Mouse (Mus musculus) midbrain, postnatal 0 days (tissue): ENCODE measurements around the gene Ccdc8. TPM values are rescaled to one million over a fixed set of nuclear protein-coding genes. Genes with fewer than 3 reads are reported as not detected.

Source experiments
- ATAC-seq: fragments of 200-750 bp; cut with Nextera tagmentation; 2 replicates; pipeline ENCODE4 v1.8.0; 2017; ENCODE audit warnings: moderate number of reproducible peaks, mild to moderate bottlenecking, moderate TSS enrichment, moderate library complexity; ENCODE audit not compliant: low FRiP score
- DNase-seq: peaks from one replicate; pipeline ENCODE4 v3.0.0-alpha.2; 2015; ENCODE audit warnings: low spot score
- H3K27ac ChIP-seq: fragments of 300-500 bp; sonication (generic); 2 replicates; pipeline ENCODE4 v1.5.1; 2014; ENCODE audit warnings: low read depth, mild to moderate bottlenecking, low read length, mixed read lengths
- H3K27me3 ChIP-seq: fragments of 300-500 bp; sonication (generic); 2 replicates; pipeline ENCODE4 v1.6.1; 2014; ENCODE audit warnings: low read length, control low read depth, mixed read lengths; ENCODE audit not compliant: insufficient read depth
- H3K36me3 ChIP-seq: fragments of 300-500 bp; sonication (generic); 2 replicates; pipeline ENCODE4 v1.6.1; 2014; ENCODE audit warnings: low read length, control low read depth, mixed read lengths; ENCODE audit not compliant: insufficient read depth
- H3K4me1 ChIP-seq: fragments of 300-500 bp; sonication (generic); 2 replicates; pipeline ENCODE4 v1.6.1; 2014; ENCODE audit warnings: mild to moderate bottlenecking, control low read depth, antibody characterized with exemption, low read length, mixed read lengths; ENCODE audit not compliant: insufficient read depth
- H3K4me2 ChIP-seq: fragments of 300-500 bp; sonication (generic); 2 replicates; pipeline ENCODE4 v1.6.1; 2014; ENCODE audit warnings: low read depth, mild to moderate bottlenecking, low read length, mixed read lengths; ENCODE audit not compliant: poor library complexity, severe bottlenecking
- H3K4me3 ChIP-seq: fragments of 300-500 bp; sonication (generic); 2 replicates; pipeline ENCODE4 v1.5.1; 2014; ENCODE audit warnings: low read depth, mild to moderate bottlenecking, low read length, moderate library complexity
- H3K9ac ChIP-seq: fragments of 300-500 bp; sonication (generic); replicated peaks from 2 replicates; pipeline ENCODE4 v1.6.1; 2014; ENCODE audit warnings: mild to moderate bottlenecking, low read length, moderate library complexity, mixed read lengths; ENCODE audit not compliant: poor library complexity, severe bottlenecking
- H3K9me3 ChIP-seq: fragments of 300-500 bp; sonication (generic); 2 replicates; pipeline ENCODE4 v1.6.1; 2016; ENCODE audit warnings: low read length, control low read depth
- CTCF ChIP-seq: IDR thresholded peaks from 2 replicates; pipeline ENCODE4 v1.5.1; 2016; ENCODE audit warnings: antibody characterized with exemption, mild to moderate bottlenecking
- WGBS: fragments of 180-500 bp; shearing (Covaris S2); extraction: QIAGEN DNeasy Blood & Tissue Kit; methylation state at CpG from one replicate; pipeline ENCODE4 v1.1.7; 2014; 5-methylcytosine and 5-hydroxymethylcytosine counted together
- polyA plus RNA-seq: library from polyadenylated mRNA; unstranded; fragments of >200 nt; fragmentation: Nextera tagmentation; extraction: Ambion mirVana; gene quantifications from 2 replicates; pipeline ENCODE4 v1.2.1, GENCODE M21; 2015
- total RNA-seq: library from RNA; depleted of rRNA; stranded (reverse); fragments of >200 nt; gene quantifications from 2 replicates; pipeline ENCODE4 v1.2.3, GENCODE M21; 2014

The Ccdc8 gene
- total and polyA plus RNA-seq, 2 experiments from 2014 or later, result 2.0 to 5.5 TPM

DNA sequence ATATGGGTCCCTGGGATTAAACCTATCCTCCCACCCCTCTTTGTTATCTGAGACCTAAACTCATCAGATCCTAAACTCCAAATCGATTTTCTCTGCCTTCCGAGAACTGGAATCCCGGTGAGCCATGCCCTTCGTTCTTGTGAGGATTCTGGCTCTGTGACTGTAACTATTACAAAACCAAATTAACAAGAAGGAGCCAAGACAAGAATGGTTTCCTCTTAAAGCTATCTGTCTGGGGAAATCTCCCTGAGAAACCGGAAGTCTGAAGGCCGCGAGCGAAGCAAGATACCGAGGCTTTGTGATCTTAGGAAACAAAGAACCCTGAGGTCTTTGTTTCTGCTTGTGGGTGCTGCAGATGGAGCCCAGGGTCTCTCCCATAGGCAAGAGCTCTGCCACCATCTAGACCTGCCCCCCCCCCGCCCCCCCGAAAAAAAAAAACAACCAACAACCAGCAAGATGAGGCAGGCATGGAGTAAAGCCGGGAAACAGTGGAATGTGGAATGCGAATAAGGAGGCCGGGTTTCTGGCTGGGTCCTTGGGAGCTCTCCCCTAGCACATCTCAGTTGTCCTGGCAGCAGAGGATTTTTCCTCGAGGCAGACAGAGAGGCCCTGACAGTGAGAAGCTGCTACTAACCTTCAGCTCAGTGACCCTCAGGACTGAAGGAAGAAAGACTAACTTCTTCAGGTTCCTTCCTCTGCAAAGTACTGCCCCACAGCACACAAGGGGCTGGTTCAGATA lies 2.3 kb upstream of the Ccdc8 start:
- 21% methylated on average over 15 of the region's 15 CpGs for WGBS
- no peak overlapping the region for H3K4me3 ChIP-seq
- DNase-seq, result no peak
- H3K9me3 ChIP-seq, result no peaks in the 10 kb centered on the region
- H3K27me3 ChIP-seq, result no peaks in the 10 kb centered on the region
- no peak overlapping the region for H3K4me2 ChIP-seq
- TF ChIP-seq CTCF, result no peak
- H3K36me3 ChIP-seq, result no peaks in the 10 kb centered on the region
- peaks cover 19% of the 10 kb centered on the region for H3K4me1 ChIP-seq
- 0 out of 2 replicates have a peak overlapping the region, but pooled peaks have one; percentile 24 for H3K9ac ChIP-seq
- no peak for ATAC-seq
- peak overlapping the region; percentile 39 for H3K27ac ChIP-seq

DNA sequence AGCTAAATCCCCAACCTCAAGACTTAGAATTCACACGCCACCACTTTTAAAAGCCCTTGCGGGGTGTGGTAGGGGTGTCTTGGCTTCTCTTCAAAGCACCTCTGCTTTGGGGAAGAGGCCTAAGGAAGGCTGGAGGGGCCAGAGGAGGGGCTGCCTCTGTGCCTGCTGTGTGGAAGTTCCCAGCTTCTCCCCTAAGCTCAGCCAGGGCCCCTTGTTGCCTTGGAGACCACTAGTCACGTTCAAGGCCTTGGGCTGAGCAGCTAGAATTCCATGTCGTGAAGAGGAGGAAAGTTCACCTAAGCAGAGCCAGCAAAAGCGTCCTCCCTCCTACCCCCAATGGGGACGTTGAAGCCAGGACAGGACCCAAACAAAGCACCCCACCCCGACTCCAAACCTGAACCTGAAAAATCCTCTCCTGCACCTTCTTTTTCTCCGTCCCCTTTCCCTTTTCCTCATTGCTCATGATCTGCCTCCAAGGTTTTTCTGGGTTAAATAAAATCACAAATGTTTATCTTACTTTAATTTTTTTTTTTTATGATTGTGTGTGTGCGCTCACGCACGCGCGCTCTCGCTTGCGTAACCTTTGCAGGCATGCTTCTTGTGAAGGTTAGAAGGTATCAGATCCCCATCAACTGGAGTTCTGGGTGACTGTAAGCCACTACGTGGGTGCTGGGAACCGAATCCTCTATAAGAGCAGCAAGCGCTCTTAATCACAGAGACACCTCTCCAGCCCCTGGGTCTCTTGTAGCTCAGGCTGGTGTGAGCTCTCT lies 642 bp upstream of the Ccdc8 start:
- peak; percentile 69 for DNase-seq

DNA sequence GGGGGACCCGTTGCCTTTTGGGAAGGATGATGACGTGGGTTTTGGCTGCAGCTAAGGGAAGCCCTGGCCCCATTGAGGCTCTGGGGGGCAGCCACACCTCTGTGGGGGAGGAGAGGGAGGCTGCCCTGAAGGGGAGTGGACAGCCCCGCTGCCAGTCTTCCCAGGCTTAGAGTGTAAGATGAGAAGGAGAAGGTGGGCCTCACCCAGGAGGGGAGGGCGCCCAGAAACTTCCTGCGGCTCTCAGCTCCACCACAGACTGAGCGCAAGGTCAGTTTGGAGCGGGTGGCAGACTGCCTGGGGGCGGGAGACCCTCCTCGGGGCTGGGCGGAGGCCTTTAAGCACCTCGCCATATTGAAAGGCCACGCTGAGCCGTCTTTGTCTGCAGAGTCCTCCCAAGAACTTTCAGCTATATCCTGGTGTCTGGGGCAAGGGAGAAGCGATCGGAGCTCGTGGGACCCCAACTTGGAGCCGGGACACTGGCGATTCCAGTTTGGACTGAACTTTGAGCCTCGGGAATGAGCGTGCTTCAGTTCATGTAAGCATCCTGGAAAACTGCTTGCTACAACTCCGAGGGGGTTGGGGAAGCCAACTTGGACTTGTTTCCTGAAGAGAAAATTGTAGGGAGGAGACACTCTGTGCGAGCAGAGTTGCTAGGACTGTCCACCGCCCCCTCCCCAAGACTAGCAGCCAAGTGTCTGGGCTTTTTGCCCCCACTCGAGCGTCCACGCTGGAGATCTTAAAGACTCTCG lies 1.3 kb downstream of the Ccdc8 start:
- Histone ChIP-seq H3K4me2 (peak overlapping the region; percentile 44), H3K9ac (peak overlapping the region; percentile 50), H3K4me3 (peak overlapping the region; percentile 30), H3K4me1 (peaks cover 16% of the 10 kb centered on the region), H3K27ac (peak overlapping the region; percentile 32; the same call in 1 of the 2 replicates), H3K36me3 (no peaks in the 10 kb centered on the region), H3K27me3 (no peaks in the 10 kb centered on the region), H3K9me3 (no peaks in the 10 kb centered on the region)
- 13% methylated on average over 26 of the region's 27 CpGs for WGBS
- TF ChIP-seq CTCF, result no peak
- ATAC-seq (peak; percentile 60), DNase-seq (peak; percentile 75)

More for the DNA sequence above, 642 bp upstream of the Ccdc8 start:
- ATAC-seq, result 0 out of 2 replicates have a peak, but pooled peaks have one; percentile 44
- no peaks in the 10 kb centered on the region for H3K36me3 ChIP-seq
- H3K4me1 ChIP-seq, result peaks cover 19% of the 10 kb centered on the region
- no peak overlapping the region for H3K4me3 ChIP-seq
- no peak for TF ChIP-seq CTCF
- no peaks in the 10 kb centered on the region for H3K9me3 ChIP-seq
- 0 out of 2 replicates have a peak overlapping the region, but pooled peaks have one; percentile 29 for H3K9ac ChIP-seq
- peak overlapping the region; percentile 63 for H3K27ac ChIP-seq
- H3K27me3 ChIP-seq, result no peaks in the 10 kb centered on the region
- peak overlapping the region; percentile 15; the same call in 1 of the 2 replicates for H3K4me2 ChIP-seq
- WGBS, result 50% methylated on average over 18 of the region's 18 CpGs

DNA sequence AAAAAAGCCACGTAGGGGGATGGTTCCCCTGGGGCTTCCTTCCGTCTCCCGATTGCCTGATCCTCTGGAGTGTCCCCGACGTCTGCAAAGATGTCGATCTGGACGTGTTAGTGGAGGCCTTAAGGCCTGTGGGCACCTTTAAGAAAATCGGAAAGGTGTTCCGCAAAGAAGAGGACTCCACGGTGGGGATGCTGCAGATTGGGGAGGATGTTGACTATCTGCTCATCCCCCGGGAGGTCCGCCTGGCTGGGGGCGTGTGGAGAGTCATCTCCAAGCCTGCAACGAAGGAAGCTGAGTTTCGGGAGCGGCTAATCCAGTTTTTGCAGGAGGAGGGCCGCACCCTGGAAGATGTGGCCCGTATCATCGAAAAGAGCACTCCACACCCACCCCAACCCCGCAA lies 1.9 kb downstream of the Ccdc8 start:
- Histone ChIP-seq H3K9me3 (no peaks in the 10 kb centered on the region), H3K9ac (peak overlapping the region; percentile 50), H3K4me2 (peak overlapping the region; percentile 44), H3K27me3 (no peaks in the 10 kb centered on the region), H3K36me3 (no peaks in the 10 kb centered on the region), H3K4me3 (peak overlapping the region; percentile 30), H3K4me1 (peaks cover 16% of the 10 kb centered on the region), H3K27ac (peak overlapping the region; percentile 32; the same call in 1 of the 2 replicates)
- DNase-seq (no peak), ATAC-seq (no peak)
- 14% methylated on average over 20 of the region's 20 CpGs for WGBS
- no peak for TF ChIP-seq CTCF

DNA sequence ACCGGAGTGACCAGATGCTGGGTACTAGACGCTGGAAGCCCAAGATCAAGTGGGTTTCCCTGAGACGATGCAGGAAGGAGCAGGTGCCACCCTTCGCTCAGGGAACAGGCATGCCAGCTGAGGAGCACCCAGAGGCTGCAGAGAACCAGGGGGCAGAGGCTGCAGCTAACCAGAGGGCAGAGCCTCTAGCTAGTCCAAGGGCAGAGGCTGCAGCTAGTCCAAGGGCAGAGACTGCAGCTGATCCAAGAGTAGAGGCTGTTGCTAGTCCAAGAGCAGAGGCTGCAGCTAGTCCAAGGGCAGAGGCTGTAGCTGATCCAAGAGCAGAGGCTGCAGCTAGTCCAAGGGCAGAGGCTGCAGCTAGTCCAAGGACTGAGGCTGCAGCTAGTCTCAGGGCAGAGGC lies 2.8 kb downstream of the Ccdc8 start:
- Histone ChIP-seq H3K27me3 (no peaks in the 10 kb centered on the region), H3K36me3 (no peaks in the 10 kb centered on the region), H3K4me2 (peak overlapping the region; percentile 44), H3K9me3 (no peaks in the 10 kb centered on the region), H3K4me1 (peaks cover 13% of the 10 kb centered on the region), H3K4me3 (no peak overlapping the region), H3K27ac (no peak overlapping the region), H3K9ac (0 out of 2 replicates have a peak overlapping the region, but pooled peaks have one; percentile 13)
- TF ChIP-seq CTCF, result no peak
- 90% methylated on average over 4 of the region's 4 CpGs for WGBS
- no peak for ATAC-seq
- no peak for DNase-seq
